Mouse (Mus musculus): ENCODE data around the gene Pigc. TPM values are rescaled to one million over a fixed set of nuclear protein-coding genes. Genes with fewer than 3 reads are reported as not detected.

Gene Pigc
- total and polyA plus RNA-seq, 3 experiments = 11.7 to 17.4 (median 12.4) TPM

DNA sequence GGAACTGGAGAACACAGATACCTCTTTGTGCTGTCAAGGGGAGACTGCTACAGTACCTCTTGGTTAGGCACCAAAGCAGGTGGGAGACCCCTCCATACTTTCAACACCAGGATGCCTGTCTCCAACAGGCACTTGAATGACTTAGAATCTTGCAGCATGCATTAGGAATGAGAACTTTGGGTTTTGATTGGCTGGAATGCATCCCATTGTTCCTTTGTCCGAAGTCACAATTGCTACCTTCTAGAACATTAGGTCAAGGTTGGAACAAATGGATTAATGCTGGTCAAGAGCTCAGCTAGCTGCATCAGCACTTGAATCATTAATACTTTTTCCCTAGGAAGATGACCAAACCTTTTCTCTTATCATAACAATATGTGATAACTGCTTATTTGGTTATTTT lies 10.6 kb downstream of the Pigc start, which contains the start of gene 4930558K02Rik:
Gene 4930558K02Rik (minus strand): TSS at position 101 of the 400 bp plus-strand sequence.
- Histone ChIP-seq H3K4me1 (ENCODE audit: control insufficient read depth in 1 of 2, insufficient read depth in 2 of 2) (peaks cover 4 to 34% of the 10 kb centered on the region in 2 experiments; a peak in 3 of 4 replicates), H3K27me3 (replicated peaks) (no peaks in the 10 kb centered on the region), H3K9ac (ENCODE audit: insufficient read depth, low read depth) (no peak within 1 kb of the TSS), H3K4me2 (ENCODE audit: insufficient read depth, low read depth, poor library complexity, severe bottlenecking) (no peak within 1 kb of the TSS), H3K4me3 (replicated peaks in 1 of 3; ENCODE audit: low read depth in 2 of 3, low read length in 2 of 3, poor library complexity in 1 of 3) (no peak within 1 kb of the TSS), H3K79me2 (replicated peaks; ENCODE audit: control insufficient read depth, extremely low read depth, insufficient read depth, poor library complexity, severe bottlenecking) (no peaks in the 10 kb centered on the region), H3K9me3 (replicated peaks; ENCODE audit: low read length) (no peaks in the 10 kb centered on the region), H3K27ac (ENCODE audit: insufficient read depth, low read depth) (no peak within 1 kb of the TSS), H3K36me3 (replicated peaks in 1 of 2; ENCODE audit: control insufficient read depth in 1 of 2, insufficient read depth in 1 of 2, low read length in 1 of 2) (no peaks in the 10 kb centered on the region)
- no peak for TF ChIP-seq CTCF (conservative IDR thresholded peaks at IDR 0.05 in 1 of 2, IDR thresholded peaks at IDR 0.05 in 1 of 2; ENCODE audit: low read depth in 2 of 2, low read length in 2 of 2)
- no peak for TF ChIP-seq TCF12 (IDR thresholded peaks at IDR 0.05; ENCODE audit: low read depth, low read length)
- TF ChIP-seq UBTF (IDR thresholded peaks at IDR 0.05; ENCODE audit: low read depth, low read length) = no peak
- TF ChIP-seq SMC3 (IDR thresholded peaks at IDR 0.05; ENCODE audit: low read depth, low read length) = no peak
- no peak for TF ChIP-seq E2F4 (IDR thresholded peaks at IDR 0.05; ENCODE audit: insufficient replicate concordance, low read depth, low read length)
- no peak for TF ChIP-seq PAX5 (IDR thresholded peaks at IDR 0.05; ENCODE audit: low read length)
- in situ Hi-C loops (cut with MboI; ENCODE audit: low pct_ligation_motif_present, low pct_unique_long_range_greater_than_20kb, low sequenced_read_pairs) = no loop called here
- dilution Hi-C loops (cut with MboI; ENCODE audit: extremely low pct_ligation_motif_present, extremely low pct_unique_long_range_greater_than_20kb, low sequenced_read_pairs) = no loop called here
- no peak for DNase-seq (ENCODE audit: extremely low read depth)

DNA sequence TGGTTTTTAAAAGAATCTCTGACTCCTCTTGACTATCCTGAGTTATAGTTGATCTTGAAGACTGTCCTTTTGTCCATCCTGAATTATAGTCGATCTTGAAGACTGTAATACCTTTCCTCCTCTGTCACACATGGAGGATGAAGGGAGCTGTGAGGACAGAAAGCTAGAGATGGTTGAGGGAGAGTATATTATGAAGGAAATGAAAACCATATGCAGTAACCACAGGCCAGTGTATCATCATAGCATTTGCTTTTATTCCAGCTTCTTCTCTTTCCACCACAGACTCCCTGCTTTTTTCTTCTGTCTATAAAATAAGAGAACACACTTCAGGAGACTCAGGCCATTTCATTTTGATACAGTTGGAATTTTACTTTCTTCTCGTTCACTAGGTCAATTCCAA lies 11.1 kb downstream of the Pigc start:
- Histone ChIP-seq H3K9me3 (replicated peaks; ENCODE audit: low read length) (no peaks in the 10 kb centered on the region), H3K79me2 (replicated peaks; ENCODE audit: control insufficient read depth, extremely low read depth, insufficient read depth, poor library complexity, severe bottlenecking) (no peaks in the 10 kb centered on the region), H3K4me1 (ENCODE audit: control insufficient read depth in 1 of 2, insufficient read depth in 2 of 2) (peaks cover 4 to 29% of the 10 kb centered on the region in 2 experiments; a peak in 3 of 4 replicates), H3K9ac (ENCODE audit: insufficient read depth, low read depth) (no peak overlapping the region), H3K27me3 (replicated peaks) (no peaks in the 10 kb centered on the region), H3K4me3 (replicated peaks in 1 of 3; ENCODE audit: low read depth in 2 of 3, low read length in 2 of 3, poor library complexity in 1 of 3) (no peak overlapping the region), H3K36me3 (replicated peaks in 1 of 2; ENCODE audit: control insufficient read depth in 1 of 2, insufficient read depth in 1 of 2, low read length in 1 of 2) (no peaks in the 10 kb centered on the region), H3K4me2 (ENCODE audit: insufficient read depth, low read depth, poor library complexity, severe bottlenecking) (no peak overlapping the region), H3K27ac (ENCODE audit: insufficient read depth, low read depth) (no peak overlapping the region)
- DNase-seq (ENCODE audit: extremely low read depth) = no peak
- dilution Hi-C loops (cut with MboI; ENCODE audit: extremely low pct_ligation_motif_present, extremely low pct_unique_long_range_greater_than_20kb, low sequenced_read_pairs) (no loop called here), in situ Hi-C loops (cut with MboI; ENCODE audit: low pct_ligation_motif_present, low pct_unique_long_range_greater_than_20kb, low sequenced_read_pairs) (no loop called here)
- TF ChIP-seq MXI1 (IDR thresholded peaks at IDR 0.05; ENCODE audit: low read depth, low read length) = no peak
- no peak for TF ChIP-seq NELFE (IDR thresholded peaks at IDR 0.05; ENCODE audit: low read depth, low read length)
- TF ChIP-seq MAZ (IDR thresholded peaks at IDR 0.05; ENCODE audit: low read depth, low read length) = no peak
- TF ChIP-seq POLR2AphosphoS2 (IDR thresholded peaks at IDR 0.05; ENCODE audit: low read depth, low read length) = no peak
- TF ChIP-seq CHD1 (IDR thresholded peaks at IDR 0.05; ENCODE audit: low read depth, low read length) = no peak
- TF ChIP-seq JUND (conservative IDR thresholded peaks at IDR 0.05; ENCODE audit: low read depth, low read length) = no peak
- TF ChIP-seq POLR2A (IDR thresholded peaks at IDR 0.05; ENCODE audit: low read depth, low read length) = no peak
- no peak for TF ChIP-seq CTCF (conservative IDR thresholded peaks at IDR 0.05 in 1 of 2, IDR thresholded peaks at IDR 0.05 in 1 of 2; ENCODE audit: low read depth in 2 of 2, low read length in 2 of 2)
- TF ChIP-seq RCOR1 (conservative IDR thresholded peaks at IDR 0.05; ENCODE audit: low read depth, low read length) = no peak
